Comparison of ENCODE assay signal across 8 mouse cellular contexts in genomic region chr3:51483741-51484359, GRCm38 (mm10). TPM values are rescaled to one million over a fixed set of nuclear protein-coding genes. Genes with fewer than 3 reads are reported as not detected.
DNase-seq lines count a peak whose midpoint lies in the region; ATAC-seq lines count a peak whose summit lies in the region.

TSS of gene Rab33b (plus strand) at chr3:51483920.

- WGBS in hindbrain, embryonic 16.5 days = under 1% methylated on average over 61 of the region's 70 CpGs
- under 1% methylated on average over 70 of the region's 70 CpGs for WGBS in macrophage (ENCODE audit: missing documents)

- peak; percentile 98 for ATAC-seq in hindbrain, embryonic 16.5 days

- H3K27ac ChIP-seq in hindbrain, embryonic 16.5 days (ENCODE audit: low read depth, low read length) = peak within 1 kb of the TSS; percentile 90
- peak within 1 kb of the TSS; percentile 51 for H3K27ac ChIP-seq in macrophage

- H3K27me3 ChIP-seq in hindbrain, embryonic 16.5 days (replicated peaks; ENCODE audit: control insufficient read depth, insufficient read depth, low read length) = no peaks in the 10 kb centered on the region

- H3K4me2 ChIP-seq in hindbrain, embryonic 16.5 days (ENCODE audit: low read length) = peak within 1 kb of the TSS; percentile 89

- peaks cover 40% of the 10 kb centered on the region; the same call in 1 of the 2 replicates for H3K79me2 ChIP-seq in macrophage (ENCODE audit: inconsistent target)

- peaks cover 2% of the 10 kb centered on the region; the same call in 1 of the 2 replicates for H3K36me3 ChIP-seq in hindbrain, embryonic 16.5 days (ENCODE audit: control insufficient read depth, insufficient read depth, low read length)
- no peaks in the 10 kb centered on the region for H3K36me3 ChIP-seq in macrophage (ENCODE audit: inconsistent target)

- peak within 1 kb of the TSS; percentile 88 for H3K4me3 ChIP-seq in hindbrain, embryonic 16.5 days (ENCODE audit: low read length)
- peak within 1 kb of the TSS; percentile 60 for H3K4me3 ChIP-seq in macrophage (ENCODE audit: inconsistent target)

- H3K9ac ChIP-seq in hindbrain, embryonic 16.5 days (ENCODE audit: low read depth, low read length) = peak within 1 kb of the TSS; percentile 83

- peak; percentile 91 for DNase-seq in WW6 (ENCODE audit: low read depth, low spot score)
- DNase-seq in cerebellum, postnatal 4 days (ENCODE audit: low spot score in 2 of 2) = peak; percentile 96
- DNase-seq in gastrocnemius, adult 18-20 months (ENCODE audit: low spot score) = peak; percentile 95
- peak; percentile 94 to 96 for DNase-seq in left cerebral cortex, adult 18-20 months (ENCODE audit: low spot score in 2 of 2)
- peak; percentile 97 for DNase-seq in right cerebral cortex, adult 18-20 months
- DNase-seq in urinary bladder, postnatal 10 days (ENCODE audit: low spot score) = peak; percentile 90

- peaks cover 23% of the 10 kb centered on the region for H3K4me1 ChIP-seq in hindbrain, embryonic 16.5 days (ENCODE audit: control insufficient read depth, insufficient read depth, low read depth, low read length)

- no peaks in the 10 kb centered on the region for H3K9me3 ChIP-seq in hindbrain, embryonic 16.5 days (ENCODE audit: control insufficient read depth, low read length)

RNA-seq across cellular contexts. Expression of gene Rab33b, which starts in this region (rescaled TPM):
- total RNA-seq in gastrocnemius, adult 18-20 months (2021) = 1 to 10 TPM; 6.6 to 7.9 TPM
- polyA plus RNA-seq in hindbrain, embryonic 16.5 days (2015; fragmentation: Nextera tagmentation; extraction: Ambion mirVana) = 29.2 and 32.0 TPM in 2 replicates
- total RNA-seq in left cerebral cortex, adult 18-20 months (2021) = 10 to 100 TPM; 18.5 to 20.9 TPM
- total RNA-seq in macrophage (2018; cell fraction: chromatin; rRNA removed) = 10 to 100 TPM in 14 of 26 experiments, 1 to 10 TPM in 12; 3.4 to 23.0 (median 10.2) TPM
- total RNA-seq in macrophage (2018; cell fraction: cytosol; rRNA removed) = 10 to 100 TPM in 14 of 26 experiments, 1 to 10 TPM in 12; 6.6 to 13.8 (median 10.0) TPM
- 10 to 100 TPM in 22 of 26 experiments, 1 to 10 TPM in 4; 7.1 to 31.1 (median 15.7) TPM for total RNA-seq in macrophage (2018; cell fraction: nucleus; rRNA removed)
- 7.2 to 11.2 TPM (median 8.8 TPM) in 3 replicates for polyA plus RNA-seq in macrophage (2018)

Comparison
In these comparisons a context has a peak if more than half of its experiments do, and no peak if none do; other contexts are left out.
1. Peak in every context shown above with its lines: DNase-seq, ATAC-seq, H3K4me3 ChIP-seq and H3K27ac ChIP-seq.